ENCODE assay signal across 16 mouse cellular contexts in genomic region chr1:72009270-72009928, GRCm38 (mm10).
A peak's percentile ranks its signal among the peaks of the same experiment; 100 is the strongest.
DNase-seq lines count a peak whose midpoint lies in the region; ATAC-seq lines count a peak whose summit lies in the region.
"Had no signal": no experiment of that assay in that cellular context is flagged by ENCODE, and none has a peak within 500 bp of the region (broad histone marks: within the 10 kb centered on the region; RNA-seq: fewer than 3 reads in every experiment).

No protein-coding gene starts in this region.

- H3K36me3 ChIP-seq in heart, embryonic 16.5 days (ENCODE audit: control insufficient read depth, insufficient read depth) = no peaks in the 10 kb centered on the region
- no peaks in the 10 kb centered on the region for H3K36me3 ChIP-seq in liver, embryonic 13.5 days
- H3K36me3 ChIP-seq in liver, embryonic 12.5 days = no peaks in the 10 kb centered on the region
- H3K36me3 ChIP-seq: embryonic facial prominence, embryonic 10.5 days; intestine, embryonic 15.5 days; limb, embryonic 15.5 days; midbrain, embryonic 12.5 days had no signal

- no peak for DNase-seq in heart, postnatal 4 days
- DNase-seq in liver, embryonic 13.5 days = no peak
- no peak for DNase-seq in gastrocnemius, postnatal 10 days
- DNase-seq: cerebellum, postnatal 10 days; gastrocnemius, postnatal 14 days; right cerebral cortex, adult 18-20 months had no signal

- H3K27me3 ChIP-seq in heart, embryonic 16.5 days (ENCODE audit: control insufficient read depth, insufficient read depth, low read length) = no peaks in the 10 kb centered on the region
- H3K27me3 ChIP-seq in liver, embryonic 13.5 days = no peaks in the 10 kb centered on the region
- no peaks in the 10 kb centered on the region for H3K27me3 ChIP-seq in liver, embryonic 12.5 days (replicated peaks)
- H3K27me3 ChIP-seq: intestine, embryonic 15.5 days; limb, embryonic 15.5 days; midbrain, embryonic 12.5 days had no signal

- peak; percentile 56 for ATAC-seq in heart, embryonic 16.5 days (replicated peaks; ENCODE audit: extremely low read depth, insufficient read depth, low FRiP score)
- no peak for ATAC-seq in liver, embryonic 13.5 days (ENCODE audit: low read depth)
- no peak for ATAC-seq in liver, embryonic 12.5 days
- ATAC-seq in granulocyte monocyte progenitor cell, adult 5-6 weeks (replicated peaks; ENCODE audit: poor library complexity, severe bottlenecking) = peak; percentile 64
- ATAC-seq in megakaryocyte-erythroid progenitor cell, adult 5-6 weeks (replicated peaks; ENCODE audit: low FRiP score, low TSS enrichment, poor library complexity, severe bottlenecking) = 0 out of 2 replicates have a peak, but pooled peaks have one; percentile 33
- ATAC-seq: CD4-positive, CD25-positive, alpha-beta regulatory T cell, adult 4 months; intestine, embryonic 15.5 days had no signal

- H3K9me3 ChIP-seq in heart, embryonic 16.5 days (replicated peaks; ENCODE audit: control insufficient read depth, low read length) = no peaks in the 10 kb centered on the region
- no peaks in the 10 kb centered on the region for H3K9me3 ChIP-seq in liver, embryonic 13.5 days (replicated peaks)
- H3K9me3 ChIP-seq in liver, embryonic 12.5 days (replicated peaks) = no peaks in the 10 kb centered on the region
- H3K9me3 ChIP-seq: embryonic facial prominence, embryonic 10.5 days; intestine, embryonic 15.5 days; limb, embryonic 15.5 days; midbrain, embryonic 12.5 days had no signal

- no peak overlapping the region for H3K27ac ChIP-seq in heart, embryonic 16.5 days (ENCODE audit: low read length)
- peak overlapping the region; percentile 18; the same call in 1 of the 2 replicates for H3K27ac ChIP-seq in liver, embryonic 13.5 days
- no peak overlapping the region for H3K27ac ChIP-seq in liver, embryonic 12.5 days
- H3K27ac ChIP-seq: embryonic facial prominence, embryonic 10.5 days; intestine, embryonic 15.5 days; limb, embryonic 15.5 days; midbrain, embryonic 12.5 days had no signal

- peaks cover 9% of the 10 kb centered on the region for H3K4me1 ChIP-seq in heart, embryonic 16.5 days (ENCODE audit: control insufficient read depth, insufficient read depth, low read length)
- H3K4me1 ChIP-seq in liver, embryonic 13.5 days (replicated peaks) = peaks cover 20% of the 10 kb centered on the region
- H3K4me1 ChIP-seq in liver, embryonic 12.5 days = peaks cover 26% of the 10 kb centered on the region
- H3K4me1 ChIP-seq: intestine, embryonic 15.5 days; limb, embryonic 15.5 days had no signal

- WGBS in heart, embryonic 16.5 days = 28% methylated on average over 7 of the region's 7 CpGs
- WGBS in liver, embryonic 13.5 days (ENCODE audit: insufficient replicate concordance) = 13% methylated on average over 7 of the region's 7 CpGs
- 12% methylated on average over 7 of the region's 7 CpGs for WGBS in liver, embryonic 12.5 days (ENCODE audit: insufficient replicate concordance)

- no peak overlapping the region for H3K9ac ChIP-seq in heart, embryonic 16.5 days (ENCODE audit: low read length)
- H3K9ac ChIP-seq in liver, embryonic 13.5 days = no peak overlapping the region
- H3K9ac ChIP-seq in liver, embryonic 12.5 days = no peak overlapping the region
- H3K9ac ChIP-seq: intestine, embryonic 15.5 days; limb, embryonic 15.5 days; midbrain, embryonic 12.5 days had no signal

- H3K4me2 ChIP-seq in heart, embryonic 16.5 days (ENCODE audit: low read depth, low read length) = no peak overlapping the region
- H3K4me2 ChIP-seq in liver, embryonic 13.5 days = no peak overlapping the region
- H3K4me2 ChIP-seq in liver, embryonic 12.5 days = no peak overlapping the region
- H3K4me2 ChIP-seq: intestine, embryonic 15.5 days; limb, embryonic 15.5 days; midbrain, embryonic 12.5 days had no signal

- H3K4me3 ChIP-seq in heart, embryonic 16.5 days (ENCODE audit: low read length) = no peak overlapping the region
- no peak overlapping the region for H3K4me3 ChIP-seq in liver, embryonic 13.5 days (replicated peaks)
- H3K4me3 ChIP-seq in liver, embryonic 12.5 days = no peak overlapping the region
- H3K4me3 ChIP-seq: embryonic facial prominence, embryonic 10.5 days; erythroblast, embryonic 14.5 days; intestine, embryonic 15.5 days; limb, embryonic 15.5 days; midbrain, embryonic 12.5 days had no signal

Comparison
In these comparisons a context has a peak if more than half of its experiments do, and no peak if none do; other contexts are left out.
1. ATAC-seq: peak in heart, embryonic 16.5 days (single experiment), granulocyte monocyte progenitor cell, adult 5-6 weeks (single experiment) and megakaryocyte-erythroid progenitor cell, adult 5-6 weeks (single experiment); none in liver, embryonic 13.5 days (single experiment) and liver, embryonic 12.5 days (single experiment).